Mouse (Mus musculus) small intestine, adult 2 months (tissue): ENCODE data around the gene Pja2.

Experiments
- CTCF ChIP-seq: fragments of 200-500 bp; IDR thresholded peaks from 2 replicates; pipeline ENCODE4 v1.5.1; 2012; ENCODE audit warnings: low read depth, mild to moderate bottlenecking, control low read depth, inconsistent platforms, low read length, moderate library complexity, mixed read lengths; ENCODE audit not compliant: insufficient replicate concordance, insufficient read length; ENCODE audit errors: extremely low read depth
- POLR2A ChIP-seq: fragments of 200-500 bp; IDR thresholded peaks from 2 replicates; pipeline ENCODE4 v1.6.1; 2012; ENCODE audit warnings: low read depth, mild to moderate bottlenecking, control low read depth, inconsistent platforms, low read length, moderate library complexity

DNA sequence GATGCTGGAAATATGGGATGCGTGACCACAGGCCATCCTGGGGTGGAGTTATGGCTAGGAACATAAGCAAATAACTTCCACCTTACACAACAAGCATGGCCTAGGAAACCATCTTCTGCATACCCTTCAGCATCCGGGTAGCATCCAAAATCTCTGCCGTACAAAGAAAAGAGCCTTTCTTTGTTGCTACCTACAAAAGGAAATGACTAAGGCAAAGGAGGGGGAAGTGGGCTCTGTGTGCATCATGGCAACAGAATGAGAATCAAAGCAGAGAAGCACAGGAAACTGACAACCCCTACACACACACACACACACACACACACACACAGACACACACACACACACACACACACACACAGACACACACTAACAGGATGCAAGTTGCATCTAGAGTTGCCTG lies 83.5 kb downstream of the Pja2 start:
- TF ChIP-seq CTCF (no peak), POLR2A (no peak)
